Mouse (Mus musculus) layer of hippocampus, adult 8-10 months (tissue): ENCODE measurements around the gene Gm16223. TPM values are rescaled to one million over a fixed set of nuclear protein-coding genes. Genes with fewer than 3 reads are reported as not detected.

ENCODE experiments used
- DNase-seq, 2 experiments: peaks; one replicate each; pipeline ENCODE4 v3.0.0; 2022; ENCODE audit warnings: low spot score in 2 of 2
- total RNA-seq, 4 experiments: library from RNA; stranded (reverse); gene quantifications; 2 replicates each; pipeline ENCODE4 v1.2.4; 2022

Gm16223 gene
- total RNA-seq, 4 experiments from 2014 or later: 0.13 to 0.24 (median 0.20) TPM; not detected in 1

DNA sequence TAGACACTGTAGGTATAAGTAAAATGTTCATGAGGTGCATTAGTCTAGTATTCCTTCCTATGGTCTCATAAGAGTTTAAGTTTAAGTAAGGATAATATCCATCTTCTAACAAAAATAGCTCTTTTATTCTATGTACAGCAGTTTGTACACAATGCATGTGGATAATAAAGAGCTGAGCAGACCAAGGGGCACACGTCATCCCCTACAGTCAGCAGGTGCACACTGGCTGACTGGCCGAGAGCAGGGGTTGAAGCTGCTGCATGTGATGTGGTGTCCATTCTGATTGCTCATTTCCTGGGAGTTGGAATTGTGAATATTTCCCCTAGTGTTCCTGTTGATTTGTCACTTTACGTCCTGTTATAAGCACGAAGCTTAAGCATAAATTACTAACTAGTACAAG, 144.6 kb downstream of the Gm16223 start:
- no peak for DNase-seq

DNA sequence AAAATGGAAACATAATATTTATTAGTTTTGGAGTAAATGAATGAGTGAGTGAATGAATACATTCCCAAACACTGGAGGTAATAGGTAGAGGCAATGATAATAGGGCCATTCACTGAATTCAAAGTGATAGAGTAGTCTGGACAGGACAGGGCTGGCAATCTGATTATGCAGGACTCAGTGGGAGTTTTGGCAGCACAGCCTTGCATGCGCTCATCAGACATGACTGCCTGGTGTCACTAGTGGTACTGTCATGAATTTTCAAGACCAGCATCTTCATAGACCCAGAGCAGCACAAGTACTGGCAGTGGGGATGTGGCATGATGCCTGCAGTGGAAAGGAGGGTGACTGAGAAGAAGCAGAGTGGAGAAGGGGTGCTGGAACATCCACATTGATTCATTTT, 157.1 kb downstream of the Gm16223 start:
- no peak for DNase-seq

DNA sequence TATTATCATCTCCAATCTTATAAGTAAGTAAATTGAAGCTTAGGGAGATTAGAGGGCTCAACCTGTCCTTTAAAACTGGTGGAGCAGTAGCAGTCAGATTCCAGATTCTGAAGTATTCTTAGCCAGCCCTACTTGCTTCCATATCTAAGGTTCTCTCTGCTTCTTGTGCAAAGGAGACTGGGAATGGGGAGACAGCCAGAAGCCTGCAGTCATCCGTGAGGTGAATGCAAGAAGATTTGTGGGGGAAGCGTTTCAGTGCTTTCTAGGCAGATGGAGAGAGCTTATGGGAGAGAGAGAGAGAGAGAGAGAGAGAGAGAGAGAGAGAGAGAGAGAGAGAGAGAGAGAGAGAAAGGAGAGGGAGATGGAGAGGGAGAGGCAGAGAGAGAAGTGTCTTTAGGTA, 160.9 kb downstream of the Gm16223 start:
- peak in 1 of 2 experiments; percentile 25 for DNase-seq

DNA sequence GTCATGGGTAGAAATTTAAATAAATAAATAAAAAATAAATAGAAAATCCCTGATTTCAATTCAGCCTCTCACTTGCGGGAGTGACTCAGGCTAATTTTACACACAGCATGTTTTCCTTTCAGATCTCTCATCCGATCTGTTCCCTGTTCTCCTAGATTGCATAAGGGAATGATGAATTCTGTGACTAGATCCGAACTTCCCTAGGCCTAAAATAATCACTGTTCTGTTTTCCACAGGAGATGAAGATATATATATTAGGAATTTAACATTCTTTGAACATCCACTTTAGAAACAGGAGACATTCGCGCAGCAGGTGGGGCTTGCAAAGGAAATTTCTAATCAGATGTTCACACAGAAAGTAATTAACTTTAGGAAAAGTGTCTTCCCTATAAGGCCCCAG, 171.5 kb downstream of the Gm16223 start:
- DNase-seq: peak; percentile 13 to 32

DNA sequence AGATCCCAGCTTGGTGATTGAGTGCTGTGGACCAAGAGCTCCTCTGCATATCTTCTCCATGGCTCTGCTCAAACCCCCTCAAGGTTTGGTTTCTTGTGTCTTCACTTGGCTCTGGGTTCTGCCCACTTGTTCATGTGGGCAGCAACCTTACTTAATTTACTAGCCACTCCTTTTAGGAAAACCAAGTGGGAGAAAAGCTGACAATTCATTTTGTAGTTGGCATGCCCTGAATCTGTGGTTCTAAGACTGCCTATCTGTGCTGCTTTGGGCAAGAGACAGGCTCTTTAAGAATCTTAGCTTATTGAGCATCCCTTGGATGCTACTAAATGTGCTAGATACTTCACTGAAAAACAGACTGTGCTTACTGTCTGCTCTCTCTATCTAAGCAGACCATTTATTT, 172.0 kb downstream of the Gm16223 start:
- no peak for DNase-seq

DNA sequence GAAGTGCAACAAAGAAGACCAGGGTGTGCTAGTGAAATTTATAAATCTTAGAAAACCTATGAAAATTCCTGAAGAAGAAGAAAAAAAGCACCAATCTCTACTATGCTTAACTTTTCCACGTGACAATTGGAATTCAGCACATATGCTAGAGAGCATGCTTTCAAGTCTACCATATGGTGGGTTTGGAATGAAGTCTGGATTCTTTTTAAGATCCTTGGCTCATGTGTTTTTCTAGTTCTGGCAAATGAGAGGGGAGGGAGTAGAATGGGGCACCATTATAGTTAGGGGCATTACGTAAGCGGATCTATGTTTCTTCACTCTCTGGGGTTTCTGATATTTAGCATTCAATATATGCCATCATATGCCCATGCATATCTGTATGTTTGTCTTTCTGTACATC, 182.6 kb downstream of the Gm16223 start:
- DNase-seq: no peak

Other genes starting within 250 kb of the Gm16223 start
- gene Bod1l, start 223.6 kb upstream of the Gm16223 start, total RNA-seq: 10 to 100 TPM; 36.6 to 39.2 (median 38.4) TPM